Mouse (Mus musculus): ENCODE measurements around the gene Npas3. TPM values are rescaled to one million over a fixed set of nuclear protein-coding genes. Genes with fewer than 3 reads are reported as not detected.

Npas3 gene
- polyA plus RNA-seq, 1 experiment from 2014 or later: 17.7 TPM

DNA sequence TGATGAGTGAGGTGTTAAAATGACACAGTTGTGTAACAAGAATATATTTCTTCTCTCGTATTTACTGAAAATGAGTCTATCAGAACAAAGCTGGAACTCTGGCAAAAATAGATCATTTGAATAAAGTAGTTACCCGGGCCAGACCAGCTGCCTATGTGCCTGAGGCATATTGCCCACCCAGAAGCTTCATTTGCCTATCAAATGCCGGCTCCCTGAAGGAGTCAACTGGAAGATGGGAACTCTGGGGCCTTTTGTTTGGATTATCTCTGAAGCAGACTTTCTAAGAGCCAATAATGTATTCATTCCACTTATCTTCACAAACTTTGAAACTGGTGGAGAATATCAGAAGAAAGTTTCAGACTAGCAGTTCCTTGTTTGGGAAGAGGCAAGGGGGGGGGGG, 862.5 kb downstream of the Npas3 start:
- H3K4me3 ChIP-seq (replicated peaks; ENCODE audit: low read length): no peak overlapping the region
- H3K4me2 ChIP-seq (ENCODE audit: low read length): no peak overlapping the region
- H3K9me3 ChIP-seq (ENCODE audit: control insufficient read depth, low read length): no peaks in the 10 kb centered on the region
- no peak; the same call in 1 of the 2 replicates for ATAC-seq
- H3K27me3 ChIP-seq (replicated peaks; ENCODE audit: control insufficient read depth, insufficient read depth, low read length): no peaks in the 10 kb centered on the region
- H3K4me1 ChIP-seq (replicated peaks; ENCODE audit: control insufficient read depth, insufficient read depth, low read length): peaks cover 7% of the 10 kb centered on the region; the same call in 1 of the 2 replicates
- 14% methylated on average over 3 of the region's 3 CpGs for WGBS
- no peak overlapping the region for H3K27ac ChIP-seq (ENCODE audit: low read length)
- H3K9ac ChIP-seq (replicated peaks; ENCODE audit: low read depth, low read length): no peak overlapping the region
- H3K36me3 ChIP-seq (ENCODE audit: control insufficient read depth, insufficient read depth): no peaks in the 10 kb centered on the region

DNA sequence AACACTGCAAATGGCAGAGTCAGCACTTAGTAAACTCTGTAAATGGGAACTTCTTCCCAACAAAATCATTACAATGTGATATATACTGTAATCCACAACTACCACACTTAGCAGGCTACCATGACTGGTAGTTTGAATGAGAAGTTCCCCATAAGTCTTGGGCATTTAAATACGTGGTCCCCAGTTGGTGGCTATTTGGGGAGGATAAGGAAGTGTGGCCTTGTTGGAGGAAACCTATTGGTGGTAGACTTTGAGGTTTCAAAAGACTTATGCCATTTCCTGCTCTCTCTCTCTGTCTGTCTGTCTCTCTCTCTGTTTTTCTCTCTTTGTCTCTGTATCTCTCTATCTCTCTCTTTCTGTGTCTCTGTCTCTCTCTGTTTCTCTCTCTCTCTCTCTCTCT, 871.9 kb downstream of the Npas3 start:
- H3K4me3 ChIP-seq (replicated peaks; ENCODE audit: low read length): no peak overlapping the region
- H3K36me3 ChIP-seq (ENCODE audit: control insufficient read depth, insufficient read depth): no peaks in the 10 kb centered on the region
- H3K27ac ChIP-seq (ENCODE audit: low read length): no peak overlapping the region
- H3K27me3 ChIP-seq (replicated peaks; ENCODE audit: control insufficient read depth, insufficient read depth, low read length): no peaks in the 10 kb centered on the region
- whole genome bisulfite sequencing: 83% methylated on average over 1 of the region's 1 CpGs
- H3K4me2 ChIP-seq (ENCODE audit: low read length): no peak overlapping the region
- H3K9me3 ChIP-seq (ENCODE audit: control insufficient read depth, low read length): no peaks in the 10 kb centered on the region
- ATAC-seq: no peak
- H3K4me1 ChIP-seq (replicated peaks; ENCODE audit: control insufficient read depth, insufficient read depth, low read length): peaks cover 5% of the 10 kb centered on the region; the same call in 1 of the 2 replicates
- no peak overlapping the region for H3K9ac ChIP-seq (replicated peaks; ENCODE audit: low read depth, low read length)

DNA sequence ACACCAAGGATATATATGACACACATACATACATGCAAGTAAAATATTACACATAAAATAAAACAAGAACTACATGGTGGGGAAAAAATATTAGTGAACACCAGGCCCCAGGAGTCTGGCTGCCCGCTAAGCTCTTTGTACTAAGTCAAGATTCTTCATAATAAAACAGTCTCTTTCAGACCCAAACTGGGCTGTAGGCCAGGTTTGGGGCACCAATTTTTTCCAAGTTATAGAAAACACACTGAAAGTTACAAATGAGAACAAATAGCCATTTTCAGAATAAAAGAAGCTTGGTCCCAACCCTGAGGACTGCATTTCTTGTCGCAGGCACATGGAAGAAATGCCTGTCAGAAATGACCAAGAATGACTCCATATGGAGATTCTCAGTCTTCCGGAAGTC, 872.8 kb downstream of the Npas3 start:
- no peak overlapping the region for H3K9ac ChIP-seq (replicated peaks; ENCODE audit: low read depth, low read length)
- no peaks in the 10 kb centered on the region for H3K36me3 ChIP-seq (ENCODE audit: control insufficient read depth, insufficient read depth)
- no peak overlapping the region for H3K27ac ChIP-seq (ENCODE audit: low read length)
- H3K4me1 ChIP-seq (replicated peaks; ENCODE audit: control insufficient read depth, insufficient read depth, low read length): peaks cover 5% of the 10 kb centered on the region; the same call in 1 of the 2 replicates
- no peak overlapping the region for H3K4me2 ChIP-seq (ENCODE audit: low read length)
- WGBS: 38% methylated on average over 3 of the region's 3 CpGs
- no peaks in the 10 kb centered on the region for H3K27me3 ChIP-seq (replicated peaks; ENCODE audit: control insufficient read depth, insufficient read depth, low read length)
- no peak for ATAC-seq
- H3K9me3 ChIP-seq (ENCODE audit: control insufficient read depth, low read length): no peaks in the 10 kb centered on the region
- H3K4me3 ChIP-seq (replicated peaks; ENCODE audit: low read length): no peak overlapping the region

Measured in forebrain, embryonic 16.5 days (tissue).